Mouse (Mus musculus) kidney, adult 2 months (tissue): ENCODE results near the gene Cfi.

ENCODE experiments used
- CTCF ChIP-seq: fragments of 200-500 bp; conservative IDR thresholded peaks from 2 replicates; pipeline ENCODE4 v1.5.1; 2011; ENCODE audit warnings: low read depth, mild to moderate bottlenecking, control low read depth, low read length, moderate library complexity, mixed read lengths; ENCODE audit not compliant: insufficient read depth, insufficient read length
- POLR2A ChIP-seq: fragments of 200-500 bp; IDR thresholded peaks from one replicate; pipeline ENCODE4 v1.6.1; 2011; ENCODE audit warnings: low read depth, low read length, control low read depth

GRCm38 (mm10) chr3:129893143-129893542, 57.5 kb downstream of the Cfi start:
- TF ChIP-seq CTCF (no peak), POLR2A (no peak)
